Mouse (Mus musculus): ENCODE results near the gene Ak9.
A peak's percentile ranks its signal among the peaks of the same experiment; 100 is the strongest.
"Not testable (repeated sequence)": the region's sequence is repeated elsewhere in the genome, so short reads cannot be mapped to it uniquely, and the experiment has no call there.

Ak9 gene

GRCm38 (mm10) chr10:41315866-41316265 is 12.1 kb downstream of the Ak9 start:
- DNase-seq (ENCODE audit: low spot score in 2 of 2): no peak

DNA sequence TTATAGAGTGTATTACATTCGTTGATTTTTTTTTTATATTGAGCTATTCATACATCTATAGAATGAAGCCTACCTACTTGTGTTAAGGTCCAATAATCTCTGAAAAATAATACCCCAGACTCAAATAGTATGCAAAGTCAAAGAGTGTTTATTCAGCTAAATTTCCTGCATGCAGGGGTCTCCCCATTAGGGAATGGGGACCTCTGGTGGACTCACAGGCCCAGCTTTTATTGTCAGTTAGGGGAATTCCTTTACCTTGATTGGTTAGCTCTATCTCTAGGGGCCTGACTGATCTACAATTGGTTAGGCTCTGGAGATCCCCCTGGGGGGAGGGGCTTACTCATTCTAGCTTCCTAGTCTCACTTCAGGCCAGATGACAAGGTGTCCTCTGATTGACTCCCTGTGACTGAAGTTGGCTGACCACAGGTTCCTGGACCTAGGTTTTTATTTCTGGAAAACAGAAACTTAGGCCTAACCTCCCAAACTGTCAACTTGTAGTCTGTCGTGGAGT is 28.8 kb downstream of the Ak9 start:
- no peak for DNase-seq (ENCODE audit: low spot score in 2 of 2)

GRCm38 (mm10) chr10:41341346-41341745 is 37.6 kb downstream of the Ak9 start:
- no peak for DNase-seq (ENCODE audit: low spot score in 2 of 2)

GRCm38 (mm10) chr10:41365086-41365485 is 61.3 kb downstream of the Ak9 start:
- no peak for DNase-seq (ENCODE audit: low spot score in 2 of 2)

DNA sequence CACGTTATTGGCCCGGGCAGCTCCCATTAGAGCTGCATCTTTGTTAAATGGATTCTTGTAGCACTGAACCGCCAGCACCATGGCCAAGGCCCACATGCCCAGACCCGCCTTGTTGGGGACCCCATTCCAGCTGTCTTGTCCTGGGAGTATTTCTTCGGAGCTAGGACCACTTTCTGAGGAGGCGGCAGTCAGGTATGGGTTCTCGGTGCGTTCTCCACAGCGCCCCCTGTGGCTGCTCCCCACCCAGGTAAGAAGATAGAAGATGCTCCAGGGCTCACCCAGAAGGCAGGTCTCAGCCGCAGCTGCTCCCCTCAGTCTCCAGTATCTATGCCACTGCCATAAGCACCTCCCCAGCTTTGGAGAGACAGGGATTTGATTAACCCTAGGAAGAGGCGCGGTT is 76.7 kb downstream of the Ak9 start:
- no peak for DNase-seq (ENCODE audit: low spot score in 2 of 2)

GRCm38 (mm10) chr10:41385506-41386221 is 81.9 kb downstream of the Ak9 start:
- DNase-seq (ENCODE audit: low spot score in 2 of 2): peak; percentile 16 to 17

GRCm38 (mm10) chr10:41393555-41393954 is 89.8 kb downstream of the Ak9 start:
- DNase-seq (ENCODE audit: low spot score in 2 of 2): no peak

- no peak for DNase-seq (ENCODE audit: low spot score in 2 of 2)
Observed at GRCm38 (mm10) chr10:41401097-41401496, 97.3 kb downstream of the Ak9 start.

DNA sequence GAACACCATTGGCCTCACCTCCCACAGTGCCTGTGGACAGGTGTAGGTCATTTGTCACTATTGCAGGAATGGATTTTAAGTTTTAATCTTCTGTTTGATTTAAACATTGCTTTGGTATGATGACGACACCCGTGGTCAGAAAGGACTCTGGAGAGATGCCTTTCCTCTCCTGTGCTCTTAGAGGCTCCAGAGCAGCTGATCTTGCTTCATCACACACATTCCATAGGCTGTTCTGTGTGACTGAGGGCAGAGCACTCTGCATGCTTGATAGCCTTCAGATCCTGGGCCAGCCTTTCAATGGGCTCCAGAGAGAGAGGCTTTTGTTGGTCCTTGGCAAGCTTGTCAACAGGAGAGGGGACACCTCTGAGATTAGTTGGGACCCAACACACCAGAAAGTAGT is 99.6 kb downstream of the Ak9 start:
- no peak for DNase-seq (ENCODE audit: low spot score in 2 of 2)

- DNase-seq (ENCODE audit: low spot score in 2 of 2): peak; percentile 38 to 39
Observed at GRCm38 (mm10) chr10:41403893-41404612, 100.3 kb downstream of the Ak9 start.

- DNase-seq (ENCODE audit: low spot score in 2 of 2): not testable (repeated sequence)
Observed at GRCm38 (mm10) chr10:41410176-41410575, 106.4 kb downstream of the Ak9 start.

DNA sequence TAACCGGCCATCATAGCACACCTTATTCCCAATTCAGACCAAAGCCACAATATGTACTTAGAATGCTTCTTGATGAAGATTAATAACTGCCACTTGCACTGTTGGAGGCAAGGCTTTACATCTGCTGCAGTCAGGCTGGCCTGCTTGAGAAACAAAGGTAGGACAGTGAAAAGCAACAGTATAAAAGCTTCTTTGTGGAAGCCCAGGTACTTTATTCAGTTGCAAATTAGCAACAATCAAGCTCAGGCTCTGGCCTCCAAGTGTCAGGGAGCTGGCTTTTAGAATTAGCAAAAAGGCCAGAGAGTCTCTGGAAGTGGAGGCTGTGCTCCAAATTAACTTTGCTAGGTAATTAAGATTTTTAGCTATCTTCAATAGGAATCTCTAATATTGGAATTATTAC is 107.0 kb downstream of the Ak9 start:
- not testable (repeated sequence) for DNase-seq (ENCODE audit: low spot score in 2 of 2)

GRCm38 (mm10) chr10:41413471-41413870 is 109.7 kb downstream of the Ak9 start:
- not testable (repeated sequence) for DNase-seq (ENCODE audit: low spot score in 2 of 2)

DNA sequence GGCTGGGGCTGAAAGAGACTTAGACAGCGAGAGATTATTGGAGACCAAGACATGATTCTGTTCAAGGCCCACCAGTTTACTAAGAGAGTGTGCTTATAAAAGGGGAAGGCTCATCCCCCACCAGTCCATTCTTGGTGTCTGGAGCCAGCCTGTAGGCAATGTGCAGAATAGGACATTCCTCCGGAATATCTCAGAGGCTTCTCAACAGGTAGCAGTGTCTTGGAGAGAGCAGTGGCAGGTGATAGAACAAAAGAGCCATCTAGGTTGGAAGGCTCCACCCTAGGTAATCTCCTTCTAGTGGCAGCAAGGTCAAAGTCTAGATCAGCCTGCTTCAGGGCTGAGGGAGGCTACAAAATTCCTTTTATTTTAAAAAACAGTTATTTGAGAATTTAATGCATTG is 111.6 kb downstream of the Ak9 start:
- DNase-seq (ENCODE audit: low spot score in 2 of 2): not testable (repeated sequence)

DNA sequence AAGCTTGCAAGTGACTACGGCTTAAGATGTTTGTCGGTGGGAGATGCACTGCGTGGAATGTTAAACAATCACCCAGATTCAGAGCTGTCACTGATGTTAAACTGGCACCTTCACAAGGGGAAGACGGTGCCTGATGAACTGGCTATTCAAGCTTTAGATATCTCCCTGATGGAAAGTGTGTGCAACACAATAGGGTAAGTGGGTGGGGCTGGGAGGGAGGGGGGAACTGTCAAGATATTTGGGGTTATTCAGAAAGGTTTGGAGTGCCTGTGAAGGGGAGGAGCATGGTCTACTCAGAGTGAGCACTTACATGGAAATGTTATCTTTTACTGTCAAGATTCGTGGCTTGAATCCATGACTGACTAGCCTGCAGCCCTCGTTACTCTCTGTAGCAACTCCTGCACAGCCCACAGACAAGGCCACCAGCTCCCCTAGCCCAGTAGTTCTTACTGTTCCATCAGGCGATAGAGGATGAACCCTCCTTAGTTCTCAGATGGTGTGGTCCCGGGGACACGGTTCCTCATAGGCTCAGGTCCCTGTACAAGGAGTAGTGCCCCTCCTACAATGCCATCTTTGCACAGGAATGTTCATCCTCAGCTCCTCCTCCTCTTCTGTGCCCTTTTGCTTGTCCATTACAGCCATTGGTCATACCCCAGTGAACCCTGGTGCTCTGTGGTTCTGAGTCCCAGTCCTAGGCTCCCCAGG is 116.9 kb downstream of the Ak9 start:
- DNase-seq (ENCODE audit: low spot score in 2 of 2): no peak

DNA sequence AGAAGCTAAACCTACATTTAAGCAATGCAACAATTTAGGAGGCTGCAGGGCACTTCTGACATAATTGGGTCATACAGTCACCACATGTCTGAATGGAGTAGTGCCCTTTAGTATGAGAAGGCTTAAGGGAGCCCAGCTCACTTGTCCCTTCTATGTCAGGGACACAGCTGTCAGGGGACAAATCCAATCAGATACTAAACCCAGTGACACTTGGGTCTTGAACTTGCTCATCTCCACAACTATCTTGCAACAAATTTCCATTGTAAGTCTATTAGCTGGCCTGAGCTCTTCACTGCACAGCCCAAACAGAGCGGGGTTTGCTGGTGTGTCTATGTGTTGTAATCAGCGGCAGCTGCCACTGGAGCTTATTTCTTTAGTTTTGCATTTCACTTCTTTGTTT is 119.9 kb downstream of the Ak9 start:
- DNase-seq (ENCODE audit: low spot score in 2 of 2): no peak

GRCm38 (mm10) chr10:41426368-41426767 is 122.6 kb downstream of the Ak9 start:
- no peak for DNase-seq (ENCODE audit: low spot score in 2 of 2)

DNA sequence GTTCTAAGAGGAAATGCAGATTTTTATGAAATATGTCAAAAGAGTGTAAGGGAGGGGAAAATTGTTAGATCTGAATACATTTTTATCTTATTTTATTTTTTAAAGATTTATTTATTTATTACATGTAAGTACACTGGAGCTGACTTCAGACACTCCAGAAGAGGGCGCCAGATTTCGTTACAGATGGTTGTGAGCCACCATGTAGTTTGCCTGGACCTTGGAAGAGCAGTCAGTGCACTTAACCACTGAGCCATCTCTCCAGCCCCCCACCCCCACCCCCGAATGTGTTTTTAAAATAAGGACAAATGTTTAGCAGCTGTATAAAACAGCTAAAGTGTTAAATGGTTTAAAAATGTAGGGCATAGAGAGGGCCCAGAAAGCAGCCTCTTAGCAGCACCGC is 130.8 kb downstream of the Ak9 start:
- peak; percentile 53 to 69 for DNase-seq (ENCODE audit: low spot score in 2 of 2)

GRCm38 (mm10) chr10:41435141-41435540 is 131.4 kb downstream of the Ak9 start:
- no peak for DNase-seq (ENCODE audit: low spot score in 2 of 2)

DNA sequence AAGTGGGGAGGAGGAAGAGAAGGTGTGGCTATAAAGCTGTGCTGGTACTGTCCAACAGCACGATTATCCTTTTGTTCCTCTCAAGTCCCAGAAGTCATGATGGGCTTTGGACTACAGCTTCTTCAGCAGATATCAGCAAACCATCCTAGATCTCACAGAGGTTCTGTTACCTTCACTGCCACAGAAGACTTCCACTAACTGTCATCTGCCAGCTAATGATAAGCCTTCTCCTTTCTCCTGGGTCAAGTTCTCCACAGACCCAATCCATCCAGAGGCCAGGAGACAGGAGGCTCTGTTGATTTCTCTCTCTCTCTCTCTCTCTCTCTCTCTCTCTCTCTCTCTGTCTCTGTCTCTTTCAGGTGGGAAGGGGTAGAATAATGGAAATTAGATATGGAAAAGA is 144.4 kb downstream of the Ak9 start:
- DNase-seq (ENCODE audit: low spot score in 2 of 2): no peak

DNA sequence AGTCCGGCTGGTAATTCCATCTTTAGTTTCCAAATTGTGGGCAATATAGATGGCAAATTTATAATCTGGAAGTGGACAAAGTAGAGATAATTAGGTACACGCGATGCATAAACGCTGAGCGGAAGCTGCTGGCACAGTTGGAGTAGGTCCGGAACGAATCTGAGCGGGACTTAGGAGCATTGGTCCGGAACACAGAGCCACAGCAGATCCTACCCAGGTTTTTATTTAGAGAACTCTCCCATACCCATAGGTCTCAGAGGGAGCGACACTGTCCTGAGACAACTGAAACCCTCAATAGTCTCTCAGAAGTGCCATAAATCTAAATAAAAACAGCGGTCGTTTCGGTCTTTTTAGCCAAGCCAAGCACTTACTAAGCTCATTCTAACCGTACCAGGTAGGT is 145.9 kb downstream of the Ak9 start:
- peak in 1 of 2 experiments; percentile 37 for DNase-seq (ENCODE audit: low spot score in 2 of 2)

DNA sequence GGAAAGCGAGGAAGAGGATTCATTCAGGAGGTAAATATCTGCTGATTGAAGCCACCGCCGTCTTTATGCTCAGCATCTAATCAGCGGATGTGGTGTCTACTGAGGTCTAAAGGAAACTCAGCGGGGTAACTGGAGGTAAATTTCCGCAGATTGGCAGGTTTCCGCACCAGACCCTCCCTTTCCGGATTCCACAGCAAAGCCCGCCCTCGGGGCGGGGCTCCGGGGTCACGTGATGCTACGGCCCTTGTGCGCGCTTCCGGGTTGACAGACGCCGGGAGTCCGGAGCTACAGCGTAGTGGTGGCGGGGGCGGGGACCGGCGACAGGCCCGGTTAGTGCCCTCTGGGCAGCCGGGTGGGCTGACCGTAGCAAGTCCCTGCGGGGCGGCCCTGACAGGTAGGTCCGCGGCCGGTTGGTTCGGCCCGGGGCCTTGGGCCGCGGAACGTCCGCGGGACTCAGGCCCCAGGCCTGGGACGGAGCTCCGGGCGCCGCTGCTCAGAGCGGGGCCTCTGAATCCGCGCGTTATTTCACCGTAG is 146.4 kb downstream of the Ak9 start, which contains the start of gene Zbtb24:
TSS of gene Zbtb24 (plus strand) at position 247 of the 534 bp plus-strand sequence.
- peak; percentile 93 to 94 for DNase-seq (ENCODE audit: low spot score in 2 of 2)

Data from right cerebral cortex, adult 2 months (tissue).